Mouse (Mus musculus): ENCODE results near the gene Pkd1l2.

GRCm38 (mm10) chr8:117095647-117096046 is 13.4 kb upstream of the Pkd1l2 start, which contains the start of gene Bco1:
- TF ChIP-seq ZC3H11A (IDR thresholded peaks at IDR 0.05; ENCODE audit: borderline replicate concordance, low read depth, low read length) = no peak
- TF ChIP-seq HCFC1 (IDR thresholded peaks at IDR 0.05; ENCODE audit: borderline replicate concordance, insufficient read depth, low read length) = no peak
- no peak for TF ChIP-seq MAFK (IDR thresholded peaks at IDR 0.05; ENCODE audit: insufficient read depth, low read depth, low read length)
- TF ChIP-seq ZNF384 (IDR thresholded peaks at IDR 0.05; ENCODE audit: low read depth, low read length) = no peak

All from ES-E14 (cell line).